Mouse (Mus musculus) adrenal gland, postnatal 25 days (tissue): ENCODE data around the gene Rab38. TPM values are rescaled to one million over a fixed set of nuclear protein-coding genes. Genes with fewer than 3 reads are reported as not detected.

ENCODE experiments used
- DNase-seq: peaks from one replicate; pipeline ENCODE4 v3.0.0; 2021; ENCODE audit warnings: mixed read lengths
- total RNA-seq: library from RNA; stranded (reverse); gene quantifications from 2 replicates; pipeline ENCODE4 v1.2.3, GENCODE M21; 2021

The Rab38 gene
- total RNA-seq, 1 experiment from 2014 or later, result 0.33 TPM

- no peak for DNase-seq
Measured at GRCm38 (mm10) chr7:88527100-88527671, 97.1 kb downstream of the Rab38 start.

- no peak for DNase-seq
Measured at GRCm38 (mm10) chr7:88536127-88536531, 106.1 kb downstream of the Rab38 start.

- no peak for DNase-seq
Measured at GRCm38 (mm10) chr7:88536743-88537142, 106.7 kb downstream of the Rab38 start.

Other genes with a start within 250 kb of the Rab38 start
- 9.6 and 12.3 TPM in 2 replicates for gene Ctsc, start 152.2 kb upstream of the Rab38 start, total RNA-seq